Mouse (Mus musculus): Measurements from ENCODE around the gene Lpp. TPM values are rescaled to one million over a fixed set of nuclear protein-coding genes. Genes with fewer than 3 reads are reported as not detected.

Gene Lpp
- polyA plus RNA-seq, 1 experiment, result 8.1 TPM

GRCm38 (mm10) chr16:24749816-24750215, 356.5 kb downstream of the Lpp start:
- H3K4me3 ChIP-seq (replicated peaks; ENCODE audit: insufficient read depth, low read depth, low read length), result no peak overlapping the region
- DNase-seq, result no peak
- no peak overlapping the region for H3K27ac ChIP-seq (ENCODE audit: insufficient read depth, low read length)
- TF ChIP-seq CTCF (IDR thresholded peaks at IDR 0.05; ENCODE audit: borderline replicate concordance, insufficient read depth, low read depth, low read length) (no peak), POLR2A (IDR thresholded peaks at IDR 0.05; ENCODE audit: borderline replicate concordance, insufficient read depth, low read length) (no peak)
- H3K4me1 ChIP-seq (ENCODE audit: control insufficient read depth, insufficient read depth, low read length), result no peaks in the 10 kb centered on the region
- H3K27me3 ChIP-seq (ENCODE audit: control insufficient read depth, insufficient read depth, low read length), result no peaks in the 10 kb centered on the region

GRCm38 (mm10) chr16:24756141-24756540, 362.8 kb downstream of the Lpp start:
- no peak overlapping the region for H3K27ac ChIP-seq (ENCODE audit: insufficient read depth, low read length)
- 96% methylated on average over 9 of the region's 9 CpGs for WGBS
- H3K4me1 ChIP-seq (ENCODE audit: control insufficient read depth, insufficient read depth, low read length), result no peaks in the 10 kb centered on the region
- no peak for DNase-seq
- no peak for TF ChIP-seq POLR2A (IDR thresholded peaks at IDR 0.05; ENCODE audit: borderline replicate concordance, insufficient read depth, low read length)
- no peaks in the 10 kb centered on the region for H3K27me3 ChIP-seq (ENCODE audit: control insufficient read depth, insufficient read depth, low read length)
- H3K4me3 ChIP-seq (replicated peaks; ENCODE audit: insufficient read depth, low read depth, low read length), result no peak overlapping the region

- no peak overlapping the region for H3K27ac ChIP-seq (ENCODE audit: insufficient read depth, low read length)
- WGBS, result 87% methylated on average over 3 of the region's 3 CpGs
- no peak overlapping the region for H3K4me3 ChIP-seq (replicated peaks; ENCODE audit: insufficient read depth, low read depth, low read length)
- no peaks in the 10 kb centered on the region; the same call in 1 of the 2 replicates for H3K4me1 ChIP-seq (ENCODE audit: control insufficient read depth, insufficient read depth, low read length)
- DNase-seq, result peak in 1 of 2 experiments; percentile 55
- TF ChIP-seq POLR2A (IDR thresholded peaks at IDR 0.05; ENCODE audit: borderline replicate concordance, insufficient read depth, low read length), result no peak
- no peak for TF ChIP-seq CTCF (IDR thresholded peaks at IDR 0.05; ENCODE audit: borderline replicate concordance, insufficient read depth, low read depth, low read length)
- H3K27me3 ChIP-seq (ENCODE audit: control insufficient read depth, insufficient read depth, low read length), result no peaks in the 10 kb centered on the region
These were observed 372.7 kb downstream of the Lpp start for GRCm38 (mm10) chr16:24766051-24766450.

- Histone ChIP-seq H3K27me3 (ENCODE audit: control insufficient read depth, insufficient read depth, low read length) (no peaks in the 10 kb centered on the region), H3K27ac (ENCODE audit: insufficient read depth, low read length) (no peak overlapping the region), H3K4me1 (ENCODE audit: control insufficient read depth, insufficient read depth, low read length) (no peaks in the 10 kb centered on the region; the same call in 1 of the 2 replicates), H3K4me3 (replicated peaks; ENCODE audit: insufficient read depth, low read depth, low read length) (no peak overlapping the region)
- DNase-seq, result no peak
- TF ChIP-seq CTCF (IDR thresholded peaks at IDR 0.05; ENCODE audit: borderline replicate concordance, insufficient read depth, low read depth, low read length) (no peak), POLR2A (IDR thresholded peaks at IDR 0.05; ENCODE audit: borderline replicate concordance, insufficient read depth, low read length) (no peak)
- 80% methylated on average over 2 of the region's 2 CpGs for WGBS
These were observed 373.3 kb downstream of the Lpp start for GRCm38 (mm10) chr16:24766596-24766995.

- Histone ChIP-seq H3K27ac (ENCODE audit: insufficient read depth, low read length) (no peak overlapping the region), H3K4me3 (replicated peaks; ENCODE audit: insufficient read depth, low read depth, low read length) (no peak overlapping the region), H3K27me3 (ENCODE audit: control insufficient read depth, insufficient read depth, low read length) (no peaks in the 10 kb centered on the region), H3K4me1 (ENCODE audit: control insufficient read depth, insufficient read depth, low read length) (peaks cover 7% of the 10 kb centered on the region)
- TF ChIP-seq POLR2A (IDR thresholded peaks at IDR 0.05; ENCODE audit: borderline replicate concordance, insufficient read depth, low read length), result no peak
- TF ChIP-seq CTCF (IDR thresholded peaks at IDR 0.05; ENCODE audit: borderline replicate concordance, insufficient read depth, low read depth, low read length), result no peak
- no peak for DNase-seq
- 85% methylated on average over 2 of the region's 2 CpGs for WGBS
These were observed 383.7 kb downstream of the Lpp start for GRCm38 (mm10) chr16:24777053-24777452.

- TF ChIP-seq CTCF (IDR thresholded peaks at IDR 0.05; ENCODE audit: borderline replicate concordance, insufficient read depth, low read depth, low read length), result no peak
- TF ChIP-seq POLR2A (IDR thresholded peaks at IDR 0.05; ENCODE audit: borderline replicate concordance, insufficient read depth, low read length), result no peak
- Histone ChIP-seq H3K4me3 (replicated peaks; ENCODE audit: insufficient read depth, low read depth, low read length) (no peak overlapping the region), H3K4me1 (ENCODE audit: control insufficient read depth, insufficient read depth, low read length) (peaks cover 7% of the 10 kb centered on the region), H3K27ac (ENCODE audit: insufficient read depth, low read length) (no peak overlapping the region), H3K27me3 (ENCODE audit: control insufficient read depth, insufficient read depth, low read length) (no peaks in the 10 kb centered on the region)
- WGBS, result 71% methylated on average over 8 of the region's 8 CpGs
- peak in 1 of 2 experiments; percentile 17 for DNase-seq
These were observed 385.3 kb downstream of the Lpp start for GRCm38 (mm10) chr16:24778432-24779274.

- Histone ChIP-seq H3K4me3 (replicated peaks; ENCODE audit: insufficient read depth, low read depth, low read length) (no peak overlapping the region), H3K4me1 (ENCODE audit: control insufficient read depth, insufficient read depth, low read length) (peaks cover 4% of the 10 kb centered on the region; the same call in 1 of the 2 replicates), H3K27ac (ENCODE audit: insufficient read depth, low read length) (no peak overlapping the region), H3K27me3 (ENCODE audit: control insufficient read depth, insufficient read depth, low read length) (no peaks in the 10 kb centered on the region)
- DNase-seq, result no peak
- no peak for TF ChIP-seq CTCF (IDR thresholded peaks at IDR 0.05; ENCODE audit: borderline replicate concordance, insufficient read depth, low read depth, low read length)
- no peak for TF ChIP-seq POLR2A (IDR thresholded peaks at IDR 0.05; ENCODE audit: borderline replicate concordance, insufficient read depth, low read length)
- WGBS, result 65% methylated on average over 7 of the region's 7 CpGs
These were observed 387.2 kb downstream of the Lpp start for GRCm38 (mm10) chr16:24780545-24780944.

- Histone ChIP-seq H3K27me3 (ENCODE audit: control insufficient read depth, insufficient read depth, low read length) (no peaks in the 10 kb centered on the region), H3K4me3 (replicated peaks; ENCODE audit: insufficient read depth, low read depth, low read length) (no peak overlapping the region), H3K4me1 (ENCODE audit: control insufficient read depth, insufficient read depth, low read length) (peaks cover 4% of the 10 kb centered on the region; the same call in 1 of the 2 replicates), H3K27ac (ENCODE audit: insufficient read depth, low read length) (no peak overlapping the region)
- no peak for DNase-seq
- WGBS, result 76% methylated on average over 3 of the region's 3 CpGs
- no peak for TF ChIP-seq CTCF (IDR thresholded peaks at IDR 0.05; ENCODE audit: borderline replicate concordance, insufficient read depth, low read depth, low read length)
- no peak for TF ChIP-seq POLR2A (IDR thresholded peaks at IDR 0.05; ENCODE audit: borderline replicate concordance, insufficient read depth, low read length)
These were observed 388.6 kb downstream of the Lpp start for GRCm38 (mm10) chr16:24781922-24782321.

Measured in cerebellum, adult 2 months (tissue).